Mouse (Mus musculus) midbrain, postnatal 0 days (tissue): ENCODE data around the gene Uox. TPM values are rescaled to one million over a fixed set of nuclear protein-coding genes. Genes with fewer than 3 reads are reported as not detected.

Experiments
- ATAC-seq: fragments of 200-750 bp; cut with Nextera tagmentation; 2 replicates; pipeline ENCODE4 v1.8.0; 2017; ENCODE audit warnings: moderate number of reproducible peaks, mild to moderate bottlenecking, moderate TSS enrichment, moderate library complexity; ENCODE audit not compliant: low FRiP score
- DNase-seq: peaks from one replicate; pipeline ENCODE4 v3.0.0-alpha.2; 2015; ENCODE audit warnings: low spot score
- H3K27ac ChIP-seq: fragments of 300-500 bp; sonication (generic); 2 replicates; pipeline ENCODE4 v1.5.1; 2014; ENCODE audit warnings: low read depth, mild to moderate bottlenecking, low read length, mixed read lengths
- H3K27me3 ChIP-seq: fragments of 300-500 bp; sonication (generic); 2 replicates; pipeline ENCODE4 v1.6.1; 2014; ENCODE audit warnings: low read length, control low read depth, mixed read lengths; ENCODE audit not compliant: insufficient read depth
- H3K36me3 ChIP-seq: fragments of 300-500 bp; sonication (generic); 2 replicates; pipeline ENCODE4 v1.6.1; 2014; ENCODE audit warnings: low read length, control low read depth, mixed read lengths; ENCODE audit not compliant: insufficient read depth
- H3K4me1 ChIP-seq: fragments of 300-500 bp; sonication (generic); 2 replicates; pipeline ENCODE4 v1.6.1; 2014; ENCODE audit warnings: mild to moderate bottlenecking, control low read depth, antibody characterized with exemption, low read length, mixed read lengths; ENCODE audit not compliant: insufficient read depth
- H3K4me2 ChIP-seq: fragments of 300-500 bp; sonication (generic); 2 replicates; pipeline ENCODE4 v1.6.1; 2014; ENCODE audit warnings: low read depth, mild to moderate bottlenecking, low read length, mixed read lengths; ENCODE audit not compliant: poor library complexity, severe bottlenecking
- H3K4me3 ChIP-seq: fragments of 300-500 bp; sonication (generic); 2 replicates; pipeline ENCODE4 v1.5.1; 2014; ENCODE audit warnings: low read depth, mild to moderate bottlenecking, low read length, moderate library complexity
- H3K9ac ChIP-seq: fragments of 300-500 bp; sonication (generic); replicated peaks from 2 replicates; pipeline ENCODE4 v1.6.1; 2014; ENCODE audit warnings: mild to moderate bottlenecking, low read length, moderate library complexity, mixed read lengths; ENCODE audit not compliant: poor library complexity, severe bottlenecking
- H3K9me3 ChIP-seq: fragments of 300-500 bp; sonication (generic); 2 replicates; pipeline ENCODE4 v1.6.1; 2016; ENCODE audit warnings: low read length, control low read depth
- CTCF ChIP-seq: IDR thresholded peaks from 2 replicates; pipeline ENCODE4 v1.5.1; 2016; ENCODE audit warnings: antibody characterized with exemption, mild to moderate bottlenecking
- WGBS: fragments of 180-500 bp; shearing (Covaris S2); extraction: QIAGEN DNeasy Blood & Tissue Kit; methylation state at CpG from one replicate; pipeline ENCODE4 v1.1.7; 2014; 5-methylcytosine and 5-hydroxymethylcytosine counted together
- polyA plus RNA-seq: library from polyadenylated mRNA; unstranded; fragments of >200 nt; fragmentation: Nextera tagmentation; extraction: Ambion mirVana; gene quantifications from 2 replicates; pipeline ENCODE4 v1.2.1, GENCODE M21; 2015
- total RNA-seq: library from RNA; depleted of rRNA; stranded (reverse); fragments of >200 nt; gene quantifications from 2 replicates; pipeline ENCODE4 v1.2.3, GENCODE M21; 2014

Uox gene
- total and polyA plus RNA-seq, 2 experiments from 2014 or later, result 0.30 TPM; not detected in 1

DNA sequence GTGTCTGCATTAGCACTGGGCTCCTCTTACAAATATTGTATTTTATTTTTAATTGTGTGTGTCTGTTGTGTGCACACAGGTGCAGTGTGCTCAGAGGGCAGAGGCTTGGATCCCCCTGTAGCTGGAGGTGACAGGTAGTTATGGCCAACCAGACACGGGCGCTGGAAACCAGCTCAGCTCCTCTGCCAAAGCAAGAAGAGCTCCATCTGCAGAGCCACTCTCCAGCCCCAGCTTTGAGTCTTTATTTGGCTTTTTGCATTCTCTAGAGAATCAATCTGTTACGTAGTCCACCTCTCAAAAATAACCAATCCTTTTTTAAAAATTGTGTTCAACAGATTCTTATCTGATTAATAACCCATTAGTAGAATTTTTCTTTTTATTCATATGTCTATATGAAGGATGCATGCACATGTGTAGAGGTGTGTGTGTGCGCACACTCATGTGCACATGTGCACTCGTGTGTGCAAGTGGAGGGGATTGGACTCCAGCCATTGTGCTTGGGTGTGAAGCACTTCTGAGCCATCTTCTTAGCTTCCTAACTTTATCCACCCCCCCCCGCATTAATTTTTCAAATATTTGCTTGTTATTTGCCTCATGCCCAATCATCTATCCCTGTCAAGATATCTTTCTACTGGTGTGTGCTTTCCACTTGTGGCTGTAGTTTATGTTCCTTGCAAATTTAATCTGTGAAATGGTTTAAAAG is 29.1 kb downstream of the Uox start:
- Histone ChIP-seq H3K27ac (no peak overlapping the region), H3K36me3 (no peaks in the 10 kb centered on the region), H3K4me1 (no peaks in the 10 kb centered on the region; the same call in 1 of the 2 replicates), H3K9me3 (no peaks in the 10 kb centered on the region), H3K27me3 (no peaks in the 10 kb centered on the region), H3K4me3 (no peak overlapping the region), H3K9ac (no peak overlapping the region), H3K4me2 (no peak overlapping the region)
- TF ChIP-seq CTCF, result no peak
- WGBS, result 90% methylated on average over 6 of the region's 6 CpGs
- DNase-seq (no peak), ATAC-seq (no peak)

- Histone ChIP-seq H3K4me1 (no peaks in the 10 kb centered on the region; the same call in 1 of the 2 replicates), H3K4me3 (no peak overlapping the region), H3K4me2 (no peak overlapping the region), H3K27ac (no peak overlapping the region), H3K36me3 (no peaks in the 10 kb centered on the region), H3K27me3 (no peaks in the 10 kb centered on the region), H3K9me3 (no peaks in the 10 kb centered on the region), H3K9ac (no peak overlapping the region)
- no peak for DNase-seq
- WGBS, result 89% methylated on average over 2 of the region's 2 CpGs
- TF ChIP-seq CTCF, result no peak
- ATAC-seq, result no peak
These were observed 31.0 kb downstream of the Uox start for GRCm38 (mm10) chr3:146601205-146601604.

GRCm38 (mm10) chr3:146602531-146602930 is 32.3 kb downstream of the Uox start:
- Histone ChIP-seq H3K4me2 (no peak overlapping the region), H3K27ac (no peak overlapping the region), H3K36me3 (no peaks in the 10 kb centered on the region), H3K9me3 (no peaks in the 10 kb centered on the region), H3K4me1 (peaks cover under 1% of the 10 kb centered on the region; the same call in 1 of the 2 replicates), H3K4me3 (no peak overlapping the region), H3K27me3 (no peaks in the 10 kb centered on the region), H3K9ac (no peak overlapping the region)
- 91% methylated on average over 3 of the region's 3 CpGs for WGBS
- TF ChIP-seq CTCF, result no peak
- DNase-seq, result no peak
- no peak for ATAC-seq

DNA sequence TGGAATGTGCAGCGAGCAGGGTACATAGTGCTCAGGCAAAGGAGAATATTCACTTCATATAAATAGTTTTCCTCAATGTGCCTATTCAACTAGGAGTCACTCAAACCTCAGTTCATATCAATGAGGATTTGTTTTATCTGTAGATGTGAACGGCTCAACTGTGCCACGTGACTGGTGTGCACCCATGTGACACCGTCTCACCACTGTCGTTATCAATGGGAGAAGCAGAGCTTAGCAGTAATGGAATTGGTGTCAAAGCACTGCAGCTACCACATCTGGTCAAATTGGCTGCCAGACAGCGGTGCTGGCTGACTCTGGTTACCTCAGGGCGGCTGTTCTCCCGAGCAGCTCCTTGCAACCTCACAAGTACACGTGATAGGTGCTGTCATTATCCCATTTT is 34.4 kb downstream of the Uox start:
- Histone ChIP-seq H3K9ac (no peak overlapping the region), H3K4me1 (peaks cover 6% of the 10 kb centered on the region), H3K27ac (no peak overlapping the region), H3K36me3 (no peaks in the 10 kb centered on the region), H3K4me3 (no peak overlapping the region), H3K9me3 (no peaks in the 10 kb centered on the region), H3K27me3 (no peaks in the 10 kb centered on the region), H3K4me2 (no peak overlapping the region)
- no peak for ATAC-seq
- no peak for TF ChIP-seq CTCF
- no peak for DNase-seq
- 82% methylated on average over 9 of the region's 9 CpGs for WGBS

- TF ChIP-seq CTCF, result no peak
- 8% methylated on average over 1 of the region's 1 CpGs for WGBS
- H3K27me3 ChIP-seq, result no peaks in the 10 kb centered on the region
- no peaks in the 10 kb centered on the region for H3K9me3 ChIP-seq
- peak overlapping the region; percentile 34 for H3K27ac ChIP-seq
- peak; percentile 80 for ATAC-seq
- no peak overlapping the region for H3K4me2 ChIP-seq
- peaks cover 6% of the 10 kb centered on the region for H3K4me1 ChIP-seq
- DNase-seq, result peak; percentile 70
- H3K36me3 ChIP-seq, result no peaks in the 10 kb centered on the region
- no peak overlapping the region for H3K9ac ChIP-seq
- no peak overlapping the region for H3K4me3 ChIP-seq
These were observed 37.1 kb downstream of the Uox start for GRCm38 (mm10) chr3:146607368-146607767.

- ATAC-seq (no peak), DNase-seq (no peak)
- Histone ChIP-seq H3K9ac (no peak overlapping the region), H3K27me3 (no peaks in the 10 kb centered on the region), H3K27ac (no peak overlapping the region), H3K4me3 (no peak overlapping the region), H3K4me2 (no peak overlapping the region), H3K9me3 (no peaks in the 10 kb centered on the region), H3K4me1 (peaks cover 6% of the 10 kb centered on the region), H3K36me3 (no peaks in the 10 kb centered on the region)
- no peak for TF ChIP-seq CTCF
- WGBS, result 79% methylated on average over 10 of the region's 10 CpGs
These were observed 40.1 kb downstream of the Uox start for GRCm38 (mm10) chr3:146610322-146610721.
